Mouse (Mus musculus): ENCODE measurements around the gene Rapgef2.

Rapgef2 gene

DNA sequence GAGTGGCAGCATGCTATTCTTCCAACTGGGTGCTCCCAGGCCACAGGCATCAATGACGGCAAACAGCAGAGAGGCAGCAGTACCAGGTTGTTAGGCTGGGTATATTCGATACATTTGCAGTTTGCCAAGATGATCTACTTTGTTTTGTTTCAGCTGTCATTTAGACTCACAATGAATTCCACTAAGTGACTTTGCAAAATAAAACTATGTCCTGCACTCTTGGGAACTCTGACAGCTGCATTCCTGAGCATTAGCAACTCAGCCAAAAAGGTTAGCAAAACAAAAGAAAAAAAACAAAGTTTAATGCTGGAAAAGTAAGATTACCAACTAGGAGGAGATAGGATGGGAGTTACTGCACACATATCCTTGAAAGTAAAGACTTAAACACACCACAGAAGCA lies 3.3 kb downstream of the Rapgef2 start:
- DNase-seq (ENCODE audit: low spot score), result no peak

- DNase-seq (ENCODE audit: low spot score), result no peak
These were observed 10.3 kb downstream of the Rapgef2 start for GRCm38 (mm10) chr3:79275856-79276645.

DNA sequence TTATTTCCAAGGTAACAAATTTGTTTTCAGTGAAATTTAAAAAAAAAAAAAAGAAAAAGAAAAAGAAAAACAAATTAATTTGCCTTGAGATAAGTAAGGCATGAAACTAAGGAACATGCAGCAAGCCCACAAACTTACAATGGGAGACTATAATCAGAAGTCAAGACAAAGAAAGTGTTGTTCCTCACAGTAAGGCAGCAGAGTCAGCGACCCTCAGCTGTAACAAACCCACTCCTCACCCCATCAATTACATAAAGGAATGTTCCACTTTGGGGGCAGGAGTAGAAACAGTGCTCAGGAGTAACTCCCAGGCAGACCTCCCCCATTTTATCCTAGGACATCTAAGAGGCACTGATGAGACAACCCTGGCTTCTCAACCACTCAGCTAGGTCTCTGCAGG lies 13.0 kb downstream of the Rapgef2 start:
- no peak for DNase-seq (ENCODE audit: low spot score)

GRCm38 (mm10) chr3:79272939-79273338 lies 13.4 kb downstream of the Rapgef2 start:
- no peak for DNase-seq (ENCODE audit: low spot score)

DNA sequence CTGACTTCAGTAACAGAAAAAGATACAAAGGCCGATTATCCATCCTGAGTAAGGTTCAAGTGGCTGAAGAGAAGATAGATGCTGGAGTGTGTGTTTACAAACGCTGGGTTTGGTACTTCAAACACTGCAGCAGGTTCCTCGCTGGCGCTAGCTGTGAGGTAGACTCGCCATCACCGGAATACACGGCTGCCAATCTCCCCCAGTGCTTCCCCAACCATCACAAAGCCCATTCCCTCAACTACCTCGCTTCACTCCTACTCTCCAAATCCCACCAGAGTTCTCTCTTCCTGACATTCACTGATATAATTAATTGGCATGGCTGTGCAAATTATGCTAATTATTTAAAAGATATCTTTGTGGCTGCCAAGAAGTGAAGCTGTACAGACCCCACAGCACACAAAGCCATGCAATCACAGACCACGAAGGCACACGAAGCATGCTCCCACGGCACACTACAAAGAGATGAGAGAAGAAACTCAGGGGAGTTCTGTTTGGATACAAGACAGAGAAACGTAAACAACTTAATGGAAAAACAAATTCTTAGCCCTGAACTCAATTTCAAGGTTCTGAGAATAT lies 15.2 kb downstream of the Rapgef2 start:
- no peak for DNase-seq (ENCODE audit: low spot score)

DNA sequence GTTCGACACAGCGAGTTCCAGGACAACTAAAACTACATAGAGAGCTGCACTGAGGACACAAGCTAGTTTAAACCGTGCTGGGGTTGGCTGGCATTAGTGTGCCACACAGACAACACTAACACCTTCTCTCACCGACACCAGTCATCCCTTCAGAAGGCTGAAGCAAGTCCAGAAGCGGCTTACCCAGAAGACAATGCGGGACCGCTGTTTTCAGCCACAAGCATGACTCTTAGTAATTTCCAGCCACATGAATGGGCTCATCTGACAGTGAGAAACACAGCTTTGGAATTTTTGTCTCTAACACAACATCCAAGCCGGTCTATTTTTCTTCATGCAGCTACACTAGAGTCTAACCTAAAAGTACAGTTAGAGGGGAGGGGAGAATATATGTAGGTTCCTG lies 16.4 kb downstream of the Rapgef2 start:
- DNase-seq (ENCODE audit: low spot score), result no peak

- no peak for DNase-seq (ENCODE audit: low spot score)
These were observed 19.3 kb downstream of the Rapgef2 start for GRCm38 (mm10) chr3:79266976-79267375.

DNA sequence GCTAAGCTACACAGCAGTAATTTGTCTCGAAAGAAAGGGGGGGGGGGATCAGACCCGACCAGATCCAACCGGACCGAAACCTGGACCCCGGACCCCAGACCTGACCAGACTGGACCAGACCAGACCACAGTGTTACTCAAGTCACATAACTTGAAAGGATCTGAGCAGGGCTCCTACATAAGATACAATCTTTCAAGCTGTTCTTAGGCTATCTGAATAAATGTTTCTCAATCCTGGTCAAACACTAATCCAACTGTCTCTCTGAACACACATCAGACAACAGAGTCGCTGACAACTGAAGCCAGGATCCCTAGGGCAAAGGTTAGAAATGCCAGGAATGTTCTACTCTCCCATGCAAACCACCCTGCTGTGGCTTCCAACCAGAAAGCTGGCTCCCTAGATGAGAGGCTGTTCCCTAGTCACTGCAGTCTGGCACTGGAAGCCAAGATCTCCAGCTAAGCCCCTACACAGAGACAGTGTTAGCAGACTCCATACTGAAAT lies 24.5 kb downstream of the Rapgef2 start:
- no peak for DNase-seq (ENCODE audit: low spot score)

GRCm38 (mm10) chr3:79254023-79254422 lies 32.3 kb downstream of the Rapgef2 start:
- DNase-seq (ENCODE audit: low spot score), result no peak

- no peak for DNase-seq (ENCODE audit: low spot score)
These were observed 32.9 kb downstream of the Rapgef2 start for GRCm38 (mm10) chr3:79253416-79253815.

DNA sequence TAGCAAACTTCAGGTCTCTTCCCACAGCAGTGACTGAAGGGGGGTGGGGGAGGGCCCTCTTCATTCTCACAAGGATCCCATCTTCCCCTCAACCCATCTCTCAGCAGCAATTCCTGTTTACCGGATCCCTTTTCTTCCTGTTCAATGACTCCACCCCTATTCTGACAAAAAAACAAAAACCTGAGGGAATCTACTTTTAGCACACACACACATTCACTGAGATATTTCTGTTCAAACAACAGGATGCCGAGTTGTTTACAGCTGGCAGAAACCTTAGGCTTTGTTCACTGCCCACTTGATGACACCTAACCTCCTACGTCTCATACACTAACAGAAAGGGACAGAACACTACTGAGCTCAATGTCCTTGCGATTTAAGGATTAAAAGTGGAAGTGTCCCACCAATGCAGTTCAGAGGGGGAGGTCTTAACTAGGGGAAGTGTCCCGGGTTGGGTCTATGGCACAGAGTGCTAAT lies 33.4 kb downstream of the Rapgef2 start:
- DNase-seq (ENCODE audit: low spot score), result no peak

DNA sequence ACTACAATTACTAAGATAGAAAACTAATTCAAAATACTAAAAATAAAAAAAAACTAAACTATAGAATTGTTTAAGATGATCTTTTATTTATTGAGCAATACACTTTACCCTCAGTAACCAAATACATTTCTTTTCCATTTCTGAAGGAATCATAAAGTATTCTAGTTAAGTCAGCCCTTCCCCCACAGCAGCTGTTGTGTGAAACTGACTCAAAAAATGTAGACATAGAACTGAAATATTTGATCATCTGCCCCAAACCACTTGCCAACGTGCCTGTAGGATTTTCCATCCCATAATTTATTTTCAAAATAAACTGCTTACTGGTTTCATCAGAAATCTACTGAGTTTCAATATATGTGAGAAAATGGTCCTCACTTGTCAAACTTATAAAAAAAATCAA lies 36.4 kb downstream of the Rapgef2 start:
- no peak for DNase-seq (ENCODE audit: low spot score)

DNA sequence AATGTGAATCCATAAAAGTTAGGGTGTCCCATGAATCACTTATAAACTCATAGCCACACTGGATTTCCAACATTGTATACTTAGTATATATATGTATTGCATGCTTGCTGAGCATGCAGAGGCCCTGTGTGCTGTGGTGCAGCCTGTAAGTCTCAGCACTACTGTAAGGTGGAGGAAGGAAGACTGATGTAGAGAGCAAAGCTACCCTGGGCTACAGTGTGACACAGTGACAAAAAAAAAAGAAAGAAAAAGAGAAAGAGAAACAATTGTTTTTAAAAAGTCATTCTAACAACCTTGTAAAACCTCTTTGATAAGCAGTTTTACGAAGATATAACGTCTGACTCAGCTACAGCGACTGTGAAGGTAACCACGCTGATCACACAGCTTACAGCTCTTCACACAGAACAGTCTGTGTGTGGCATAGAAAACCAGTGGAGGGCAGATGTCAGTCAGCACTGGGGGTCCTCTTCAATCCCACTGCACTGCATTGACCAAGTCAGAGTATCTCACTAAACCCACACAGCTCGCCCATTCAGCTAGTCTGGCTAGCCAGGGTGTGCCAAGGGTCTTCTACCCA lies 37.6 kb downstream of the Rapgef2 start:
- no peak for DNase-seq (ENCODE audit: low spot score)

DNA sequence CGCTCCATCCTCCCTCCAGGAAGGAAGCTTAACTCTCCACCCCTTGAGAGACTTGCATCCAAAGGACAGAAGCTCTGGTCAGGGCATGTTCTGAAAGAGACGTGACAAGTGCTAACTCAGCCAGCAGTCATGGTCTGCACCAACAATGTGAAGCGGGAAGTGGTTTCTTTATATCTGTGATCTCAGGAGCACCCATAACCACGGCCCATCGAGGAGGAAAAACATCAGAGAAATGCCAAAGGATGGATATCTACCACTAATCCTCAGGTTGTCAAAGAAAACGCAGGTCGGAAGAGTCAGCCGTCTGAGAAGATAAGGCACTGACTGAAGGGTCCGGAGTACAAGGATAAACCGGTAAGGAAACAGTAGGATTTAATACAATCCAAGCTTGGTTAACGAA lies 38.1 kb downstream of the Rapgef2 start:
- DNase-seq (ENCODE audit: low spot score), result no peak

GRCm38 (mm10) chr3:79244347-79244746 lies 42.0 kb downstream of the Rapgef2 start:
- no peak for DNase-seq (ENCODE audit: low spot score)

DNA sequence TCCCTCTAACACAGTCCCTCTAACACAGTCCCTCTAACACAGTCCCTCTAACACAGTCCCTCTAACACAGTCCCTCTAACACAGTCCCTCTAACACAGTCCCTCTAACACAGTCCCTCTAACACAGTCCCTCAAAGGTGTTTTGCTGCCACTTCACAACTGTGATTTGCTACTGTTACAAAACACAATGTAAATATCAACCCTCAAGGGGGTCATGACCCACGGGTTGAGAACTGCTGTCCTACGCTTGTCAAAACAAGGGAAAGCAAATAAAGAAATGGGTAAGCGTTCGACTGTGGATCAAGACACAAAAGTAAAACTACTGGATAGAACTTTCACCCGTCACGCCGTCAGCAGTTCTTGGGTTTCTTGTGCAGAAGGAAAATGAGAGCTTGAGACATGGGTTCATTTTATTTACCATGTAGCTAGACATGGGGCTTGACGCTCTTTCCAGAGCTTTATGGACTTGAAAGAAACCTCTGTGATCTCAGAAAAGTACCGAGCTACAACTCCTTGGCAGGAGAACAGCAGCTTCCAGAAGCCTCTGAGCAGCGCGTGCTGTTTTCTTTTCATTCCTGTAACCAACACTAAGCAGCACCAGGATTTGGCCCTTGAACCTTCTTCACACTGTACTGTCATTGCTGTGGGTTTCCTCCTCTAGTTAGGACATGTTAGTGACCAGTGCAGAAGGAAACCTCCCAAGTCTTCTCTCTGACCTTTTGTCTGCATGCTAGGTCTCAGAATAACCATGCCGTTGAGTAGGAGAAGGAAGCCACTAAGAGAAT lies 43.2 kb downstream of the Rapgef2 start:
- no peak for DNase-seq (ENCODE audit: low spot score)

GRCm38 (mm10) chr3:79242298-79242697 lies 44.0 kb downstream of the Rapgef2 start:
- DNase-seq (ENCODE audit: low spot score), result no peak

DNA sequence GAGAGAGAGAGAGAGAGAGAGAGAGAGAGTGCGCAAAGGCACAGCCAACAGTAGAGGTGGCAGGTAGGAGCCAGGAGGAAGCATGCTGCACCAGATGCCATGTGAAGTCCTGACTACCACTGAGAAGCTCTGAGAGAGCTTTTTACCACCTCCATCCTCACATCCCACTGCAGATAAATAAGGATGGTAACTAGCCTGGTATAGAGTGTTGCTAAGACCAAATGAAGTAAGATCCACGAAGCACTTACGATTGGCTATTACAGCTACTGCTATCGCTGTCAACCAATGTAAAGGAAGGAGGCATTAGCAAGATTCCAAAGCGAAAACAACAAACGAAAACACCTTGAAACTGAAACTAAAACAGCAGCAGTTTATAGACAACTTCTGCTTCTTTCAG lies 47.3 kb downstream of the Rapgef2 start:
- DNase-seq (ENCODE audit: low spot score), result no peak

GRCm38 (mm10) chr3:79238456-79239065 lies 47.8 kb downstream of the Rapgef2 start:
- no peak for DNase-seq (ENCODE audit: low spot score)

GRCm38 (mm10) chr3:79237619-79238342 lies 48.5 kb downstream of the Rapgef2 start:
- DNase-seq (ENCODE audit: low spot score), result peak; percentile 19

GRCm38 (mm10) chr3:79234485-79234884 lies 51.8 kb downstream of the Rapgef2 start:
- no peak for DNase-seq (ENCODE audit: low spot score)

All from c-Kit-positive CD71-positive TER-119-positive erythroid progenitor cells, embryonic 14.5 days (primary cell).